13 mouse cellular contexts compared by ENCODE assay signal in the genomic region with DNA sequence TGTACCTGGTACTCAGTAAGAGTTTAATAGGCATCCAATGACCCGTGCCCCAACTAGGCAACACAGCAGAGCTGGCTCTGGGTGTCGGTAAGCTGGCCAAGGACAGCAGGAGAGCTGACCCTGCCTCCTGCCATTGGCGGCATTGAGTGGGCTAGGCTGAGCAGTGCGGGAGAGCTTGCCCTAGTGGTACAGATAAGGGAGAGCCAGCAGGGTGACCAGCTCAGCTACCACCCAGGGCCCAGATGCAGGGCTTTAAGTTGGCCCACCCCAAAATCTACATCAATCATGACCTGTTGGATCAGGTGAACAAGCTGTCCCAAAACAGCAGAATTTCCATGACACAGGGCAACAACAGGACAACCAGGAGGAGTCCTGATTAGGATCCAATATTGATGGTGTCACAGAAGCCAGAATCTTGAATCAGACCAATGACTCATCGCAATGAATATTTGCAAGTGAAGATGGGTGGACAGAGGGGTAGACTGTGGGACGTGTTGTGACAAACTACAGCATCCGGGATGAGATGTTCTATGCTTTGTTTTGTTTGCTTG. TPM values are rescaled to one million over a fixed set of nuclear protein-coding genes. Genes with fewer than 3 reads are reported as not detected.
A peak's percentile ranks its signal among the peaks of the same experiment; 100 is the strongest.
DNase-seq lines count a peak whose midpoint lies in the region; ATAC-seq lines count a peak whose summit lies in the region.
"Had no signal": no experiment of that assay in that cellular context is flagged by ENCODE, and none has a peak within 500 bp of the region (broad histone marks: within the 10 kb centered on the region; RNA-seq: fewer than 3 reads in every experiment).

No protein-coding gene starts in this region.

- intact Hi-C loops in heart, postnatal 14 days (cut with DNase I), result no loop called here

- H3K9me3 ChIP-seq in heart, embryonic 13.5 days, result no peaks in the 10 kb centered on the region
- H3K9me3 ChIP-seq in forebrain, embryonic 13.5 days (replicated peaks), result no peaks in the 10 kb centered on the region
- H3K9me3 ChIP-seq: midbrain, embryonic 10.5 days had no signal

- H3K9ac ChIP-seq in heart, embryonic 13.5 days, result no peak overlapping the region
- no peak overlapping the region for H3K9ac ChIP-seq in forebrain, embryonic 13.5 days
- H3K9ac ChIP-seq: liver, embryonic 14.5 days had no signal

- H3K4me2 ChIP-seq in heart, embryonic 13.5 days, result no peak overlapping the region
- no peak overlapping the region for H3K4me2 ChIP-seq in forebrain, embryonic 13.5 days

- H3K27me3 ChIP-seq in heart, embryonic 13.5 days (replicated peaks), result no peaks in the 10 kb centered on the region
- H3K27me3 ChIP-seq in forebrain, embryonic 13.5 days, result no peaks in the 10 kb centered on the region

- ATAC-seq in heart, embryonic 13.5 days (ENCODE audit: extremely low read depth, insufficient number of reproducible peaks, low FRiP score, low TSS enrichment), result no peak
- ATAC-seq in forebrain, embryonic 13.5 days, result no peak
- ATAC-seq: hindbrain, postnatal 0 days had no signal

- 68% methylated on average over 7 of the region's 7 CpGs for WGBS in heart, embryonic 13.5 days
- 79% methylated on average over 7 of the region's 7 CpGs for WGBS in forebrain, embryonic 13.5 days

- H3K36me3 ChIP-seq in heart, embryonic 13.5 days, result peaks cover 7% of the 10 kb centered on the region; the same call in 1 of the 2 replicates
- H3K36me3 ChIP-seq in forebrain, embryonic 13.5 days (ENCODE audit: poor library complexity, severe bottlenecking), result no peaks in the 10 kb centered on the region
- H3K36me3 ChIP-seq: midbrain, embryonic 10.5 days had no signal

- peak overlapping the region; percentile 36; the same call in 1 of the 2 replicates for H3K27ac ChIP-seq in heart, embryonic 13.5 days (replicated peaks)
- H3K27ac ChIP-seq in brown adipose tissue, adult 24 weeks (replicated peaks; ENCODE audit: low read depth, low read length), result peak overlapping the region; percentile 24
- H3K27ac ChIP-seq in forebrain, embryonic 13.5 days, result no peak overlapping the region
- H3K27ac ChIP-seq: hindbrain, postnatal 0 days; liver, embryonic 14.5 days had no signal

- no peak for DNase-seq in heart, postnatal 14 days
- peak; percentile 56 for DNase-seq in R1 (ENCODE audit: low read depth, low spot score)
- peak; percentile 71 for DNase-seq in kidney, postnatal 14 days
- no peak for DNase-seq in thymus, postnatal 10 days (ENCODE audit: low spot score in 2 of 2)
- DNase-seq: right cerebral cortex, adult 18-20 months; thymus, postnatal 4 days had no signal

- H3K4me1 ChIP-seq in heart, embryonic 13.5 days, result peaks cover 62% of the 10 kb centered on the region
- H3K4me1 ChIP-seq in brown adipose tissue, adult 24 weeks (ENCODE audit: control insufficient read depth, insufficient read depth, insufficient read length, low read length), result peaks cover 61% of the 10 kb centered on the region
- H3K4me1 ChIP-seq in forebrain, embryonic 13.5 days, result peaks cover 22% of the 10 kb centered on the region

- H3K4me3 ChIP-seq in heart, embryonic 13.5 days, result no peak overlapping the region
- no peak overlapping the region for H3K4me3 ChIP-seq in brown adipose tissue, adult 24 weeks (ENCODE audit: insufficient read depth, low read depth, low read length)
- no peak overlapping the region for H3K4me3 ChIP-seq in forebrain, embryonic 13.5 days
- H3K4me3 ChIP-seq: midbrain, embryonic 10.5 days had no signal

RNA-seq across cellular contexts. Expression of a gene that starts 54.2 kb away (rescaled TPM):
- 100 and 105 TPM in 2 replicates for polyA plus RNA-seq in heart, embryonic 13.5 days (2015; fragmentation: Nextera tagmentation; extraction: Ambion mirVana)
- 100 to 1,000 TPM; 677 to 755 TPM for total RNA-seq in heart, postnatal 14 days (2021)
- polyA plus RNA-seq in brown adipose tissue, adult 24 weeks (2012; ENCODE audit: insufficient read depth, insufficient read length, missing spikeins), result 237 and 280 TPM in 2 replicates
- 10.4 and 10.6 TPM in 2 replicates for polyA plus RNA-seq in forebrain, embryonic 13.5 days (2015; fragmentation: Nextera tagmentation; extraction: Ambion mirVana)

RNA-seq across cellular contexts. Expression of a gene that starts 55.3 kb away (rescaled TPM):
- 0.20 and 0.48 TPM in 2 replicates for polyA plus RNA-seq in heart, embryonic 13.5 days (2015; fragmentation: Nextera tagmentation; extraction: Ambion mirVana)
- total RNA-seq in heart, postnatal 14 days (2021), result 1 to 10 TPM; 1.4 to 1.5 TPM
- polyA plus RNA-seq in brown adipose tissue, adult 24 weeks (2012; ENCODE audit: insufficient read depth, insufficient read length, missing spikeins), result 1.8 and 2.1 TPM in 2 replicates
- 0.19 and 0.26 TPM in 2 replicates for polyA plus RNA-seq in forebrain, embryonic 13.5 days (2015; fragmentation: Nextera tagmentation; extraction: Ambion mirVana)
- total RNA-seq: hindbrain, postnatal 0 days had no signal
- polyA plus RNA-seq: cortical plate, adult 2 months had no signal

Comparison
In these comparisons a context has a peak if more than half of its experiments do, and no peak if none do; other contexts are left out.
1. DNase-seq: peak in R1 (single experiment) and kidney, postnatal 14 days (single experiment); none in heart, postnatal 14 days (0 of 2) and thymus, postnatal 10 days (0 of 2).